Mouse (Mus musculus) monocyte, adult 5-6 weeks (primary cell): Measurements from ENCODE around the gene S100pbp. TPM values are rescaled to one million over a fixed set of nuclear protein-coding genes. Genes with fewer than 3 reads are reported as not detected.
"Not testable (repeated sequence)": the region's sequence is repeated elsewhere in the genome, so short reads cannot be mapped to it uniquely, and the experiment has no call there.

Experiments used
- ATAC-seq: fragments of 153-309, 156-312 bp; replicated peaks from 2 replicates; pipeline ENCODE4 v1.8.0; 2017; ENCODE audit warnings: mild to moderate bottlenecking; ENCODE audit not compliant: low TSS enrichment, insufficient number of reproducible peaks, severe bottlenecking, poor library complexity, low FRiP score
- total RNA-seq: library from RNA; stranded (forward); fragments of 200-1000, 200-491, 200-594 nt; gene quantifications from 3 replicates; pipeline ENCODE4 v1.2.3, GENCODE M21; 2017

Gene S100pbp
- total RNA-seq, 1 experiment from 2014 or later: 32.0 TPM

DNA sequence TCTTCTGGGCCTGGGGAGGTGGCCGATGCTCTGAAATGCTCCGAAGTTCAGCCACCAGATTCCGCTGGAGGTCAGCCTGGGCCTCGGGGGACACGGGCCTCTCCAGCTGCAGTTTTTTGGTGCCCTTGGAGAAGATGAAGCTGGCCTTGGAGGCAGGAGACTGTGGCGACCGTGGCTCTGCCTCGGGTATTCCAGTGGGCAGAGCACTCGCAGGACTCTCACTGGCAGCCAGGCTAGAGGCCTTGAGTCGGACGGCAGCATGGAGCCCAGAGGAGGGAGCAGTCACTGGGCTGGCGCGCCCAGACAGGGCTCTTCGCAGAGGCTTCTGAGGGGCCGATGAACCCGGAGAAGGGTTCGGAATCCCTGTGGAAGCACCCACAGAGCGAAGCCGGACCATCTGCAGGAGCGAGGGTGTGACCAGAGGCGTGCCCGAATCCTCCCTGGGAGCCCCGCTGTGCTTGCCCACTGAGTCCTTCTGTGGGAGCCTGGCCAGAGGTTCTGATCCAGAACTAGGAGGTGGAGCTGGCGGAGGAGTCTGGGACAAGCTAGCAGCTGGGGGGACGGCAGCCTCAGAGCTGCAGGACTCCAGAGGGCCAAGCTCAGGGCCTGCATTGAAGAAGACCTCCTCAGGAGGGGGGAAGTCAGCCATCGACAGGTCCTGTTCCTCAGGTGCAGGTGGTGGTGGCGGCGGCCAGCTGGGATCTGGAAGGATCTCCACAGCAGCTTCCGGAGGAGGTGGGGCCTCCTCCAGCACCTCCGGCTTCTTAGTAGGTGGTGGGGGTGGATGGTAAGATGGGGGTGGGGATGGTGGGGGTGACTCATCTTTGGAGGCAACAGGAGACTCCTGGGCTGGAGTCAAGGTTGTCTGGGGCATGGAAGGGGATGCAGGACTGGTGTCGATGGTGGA lies 32.7 kb upstream of the S100pbp start:
- ATAC-seq: no peak

DNA sequence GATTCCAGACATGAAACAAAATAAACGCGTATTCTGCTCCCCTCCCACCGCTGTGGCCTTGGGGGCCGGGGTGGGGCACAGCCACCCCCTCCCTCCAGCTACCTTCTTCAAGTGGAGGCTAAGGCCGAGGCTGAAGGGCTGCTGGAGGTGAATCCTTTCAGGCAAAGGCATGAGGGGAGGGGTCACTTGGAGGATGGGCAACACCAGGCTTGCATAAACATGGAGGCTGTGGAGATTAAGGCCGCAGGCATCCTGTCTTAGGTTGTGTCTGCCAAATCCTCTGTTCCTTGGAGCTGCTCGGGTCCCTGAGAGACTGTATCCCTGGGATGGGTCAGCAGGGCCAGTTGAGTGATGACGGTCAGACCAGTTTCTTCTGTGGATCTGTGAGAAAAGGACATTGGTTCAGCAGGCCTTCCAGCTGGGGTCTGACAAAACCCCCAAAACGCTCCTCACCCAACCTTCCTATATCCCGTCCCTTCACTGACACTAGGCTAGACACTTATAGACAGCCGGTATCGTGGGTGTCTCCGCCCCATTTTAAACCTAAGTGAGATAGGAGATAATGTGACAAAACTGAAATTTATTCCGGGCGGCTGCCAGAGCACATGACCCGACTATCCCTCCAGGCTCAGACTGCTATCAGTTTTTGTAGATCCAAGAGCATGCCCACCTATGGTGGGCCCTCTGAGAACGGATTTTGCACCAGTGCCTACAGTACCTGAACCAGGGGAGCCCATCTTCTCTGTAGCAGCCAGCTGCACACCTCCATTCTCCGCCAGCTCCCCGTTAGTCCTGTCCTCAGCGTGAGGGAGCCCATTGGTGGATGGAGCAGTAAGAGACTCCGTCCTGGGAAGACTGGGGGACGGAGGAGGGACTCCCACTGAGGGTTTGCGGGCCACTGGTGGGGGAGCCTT lies 31.8 kb upstream of the S100pbp start:
- ATAC-seq: no peak

- ATAC-seq: no peak
Measured at GRCm38 (mm10) chr4:129220376-129221089, 31.0 kb upstream of the S100pbp start.

- ATAC-seq: no peak
Measured at GRCm38 (mm10) chr4:129219198-129219597, 29.7 kb upstream of the S100pbp start.

DNA sequence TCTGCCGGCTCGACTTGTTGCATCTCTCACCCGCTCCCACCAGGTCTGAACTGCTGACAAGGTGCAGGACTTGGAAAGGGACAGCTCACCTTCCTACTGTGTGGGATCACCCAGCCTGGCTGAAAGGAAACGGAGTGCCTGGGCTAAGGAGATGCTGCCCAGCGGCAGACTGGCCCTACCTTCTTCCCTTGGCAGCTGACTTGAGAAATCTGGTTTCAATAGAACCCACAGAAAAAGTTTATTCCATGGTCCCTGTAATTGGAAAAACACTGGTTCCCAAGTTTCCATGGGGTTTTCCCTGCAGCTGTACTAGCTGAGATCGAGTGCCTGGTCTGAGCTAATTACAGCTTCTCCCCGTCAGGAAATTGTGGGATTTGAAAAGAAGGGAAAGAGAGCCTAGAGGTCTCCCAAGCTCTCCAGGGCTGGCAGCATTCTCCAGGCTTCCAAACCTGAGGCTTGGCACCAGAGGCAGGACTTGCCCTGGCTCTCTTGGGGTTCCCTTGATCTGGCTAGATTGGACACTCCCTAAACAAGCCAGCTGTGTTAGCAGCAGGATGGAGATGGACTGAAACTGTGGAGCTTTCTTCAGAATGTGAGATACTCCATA lies 29.1 kb upstream of the S100pbp start:
- no peak for ATAC-seq

DNA sequence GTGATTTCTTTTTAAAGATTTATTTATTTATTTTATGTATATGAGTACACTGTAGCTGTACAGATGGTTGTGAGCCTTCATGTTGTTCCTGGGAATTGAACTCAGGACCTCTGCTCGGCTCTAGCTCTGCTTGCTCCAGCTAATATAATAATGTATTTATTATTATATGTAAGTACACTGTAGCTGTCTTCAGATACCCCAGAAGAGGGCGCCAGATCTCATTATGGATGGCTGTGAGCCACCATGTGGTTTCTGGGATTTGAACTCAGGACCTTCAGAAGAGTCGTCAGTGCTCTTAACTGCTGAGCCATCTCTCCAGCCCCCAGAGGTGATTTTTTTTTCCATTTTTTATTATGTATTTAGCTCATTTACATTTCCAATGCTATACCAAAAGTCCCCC lies 23.0 kb upstream of the S100pbp start:
- ATAC-seq: not testable (repeated sequence)

DNA sequence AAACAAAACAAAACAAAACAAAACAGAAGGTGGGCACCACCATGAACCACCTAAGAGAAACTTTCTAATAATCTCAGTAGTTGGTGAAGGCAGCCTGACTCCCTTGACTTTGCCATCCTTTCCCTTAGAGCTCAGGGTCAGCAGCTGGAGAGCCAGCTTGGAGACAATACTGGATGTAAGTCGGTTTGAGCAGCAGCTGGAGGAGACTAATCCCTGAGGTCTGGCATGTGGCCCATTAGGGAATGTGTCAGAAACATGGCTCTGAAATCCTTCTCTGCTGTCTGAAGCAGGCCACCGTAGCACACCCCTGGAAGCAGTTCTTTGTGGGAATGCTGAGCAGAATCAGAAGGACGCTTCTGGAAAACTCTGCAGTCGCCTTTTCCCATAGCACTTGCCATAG lies 21.9 kb upstream of the S100pbp start:
- no peak for ATAC-seq

GRCm38 (mm10) chr4:129209504-129209903 lies 20.0 kb upstream of the S100pbp start:
- ATAC-seq: no peak

GRCm38 (mm10) chr4:129206792-129207191 lies 17.3 kb upstream of the S100pbp start:
- ATAC-seq: no peak

- no peak for ATAC-seq
Measured at GRCm38 (mm10) chr4:129204655-129205054, 15.1 kb upstream of the S100pbp start.

GRCm38 (mm10) chr4:129197514-129197913 lies 8.0 kb upstream of the S100pbp start:
- no peak for ATAC-seq

DNA sequence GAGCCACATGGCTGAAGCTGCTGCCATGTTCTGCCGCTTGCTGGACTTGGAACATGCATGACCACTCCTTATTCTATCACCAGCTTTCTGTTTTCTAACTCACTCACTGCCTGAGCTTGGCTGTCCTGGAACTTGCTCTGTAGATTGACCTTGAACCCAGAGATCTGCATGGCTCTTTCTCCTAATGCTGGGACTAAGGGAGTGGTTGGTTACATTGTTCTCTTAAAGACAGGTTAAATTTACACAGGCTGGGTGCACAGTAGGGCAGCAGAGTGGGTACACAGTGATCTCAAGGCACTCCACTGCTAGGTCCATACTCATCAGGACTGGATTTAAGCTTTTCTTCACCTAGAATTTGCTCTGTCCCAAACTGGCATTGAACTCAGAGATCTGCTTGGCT lies 4.8 kb upstream of the S100pbp start:
- no peak for ATAC-seq

- ATAC-seq: no peak
Measured at GRCm38 (mm10) chr4:129191691-129192090, 2.2 kb upstream of the S100pbp start.

- ATAC-seq: no peak
Measured at GRCm38 (mm10) chr4:129190538-129190937, 1.0 kb upstream of the S100pbp start.

- 0 out of 2 replicates have a peak, but pooled peaks have one; percentile 2 for ATAC-seq
Measured at GRCm38 (mm10) chr4:129188803-129189541, 555 bp downstream of the S100pbp start.

- no peak for ATAC-seq
Measured at GRCm38 (mm10) chr4:129188041-129188659, 1.4 kb downstream of the S100pbp start.

- ATAC-seq: no peak
Measured at GRCm38 (mm10) chr4:129179560-129179959, 10.0 kb downstream of the S100pbp start.
